Comparison of ENCODE assay signal across 19 mouse cellular contexts in genomic region chr3:69900335-69900734, GRCm38 (mm10).
"Had no signal": no experiment of that assay in that cellular context is flagged by ENCODE, and none has a peak within 500 bp of the region (broad histone marks: within the 10 kb centered on the region; RNA-seq: fewer than 3 reads in every experiment).

No protein-coding gene starts in this region.

- H3K27ac ChIP-seq: kidney, postnatal 0 days; layer of hippocampus, adult 2 months; limb, embryonic 15.5 days; liver, embryonic 14.5 days; midbrain, embryonic 10.5 days; stomach, postnatal 0 days had no signal

- H3K36me3 ChIP-seq: limb, embryonic 15.5 days; midbrain, embryonic 10.5 days had no signal

- ATAC-seq: intestine, postnatal 0 days; liver, postnatal 0 days had no signal

- H3K27me3 ChIP-seq: limb, embryonic 15.5 days; megakaryocyte, embryonic 14.5 days had no signal

- H3K4me3 ChIP-seq: layer of hippocampus, adult 2 months; limb, embryonic 15.5 days; megakaryocyte, embryonic 14.5 days; midbrain, embryonic 10.5 days had no signal

- H3K4me1 ChIP-seq: megakaryocyte, embryonic 14.5 days; midbrain, embryonic 10.5 days had no signal

- H3K9me3 ChIP-seq: limb, embryonic 15.5 days; megakaryocyte, embryonic 14.5 days; midbrain, embryonic 10.5 days had no signal

- H3K9ac ChIP-seq: limb, embryonic 15.5 days; liver, embryonic 14.5 days; liver, postnatal 0 days had no signal

- H3K4me2 ChIP-seq: limb, embryonic 15.5 days; liver, embryonic 11.5 days had no signal

- DNase-seq: kidney, adult 2 months; kidney, postnatal 25 days; layer of hippocampus, adult 9-11 months; liver, postnatal 0 days; midbrain, embryonic 14.5 days; right cerebral cortex, postnatal 14 days; right cerebral cortex, postnatal 4 days; thymus, adult 2 months; thymus, postnatal 14 days; thymus, postnatal 4 days had no signal
